Mouse (Mus musculus) hindbrain, embryonic 12.5 days (tissue): ENCODE data around the gene Ogfod3. TPM values are rescaled to one million over a fixed set of nuclear protein-coding genes. Genes with fewer than 3 reads are reported as not detected.

Experiments used
- ATAC-seq: fragments of 200-750 bp; cut with Nextera tagmentation; 2 replicates; pipeline ENCODE4 v1.8.0; 2017; ENCODE audit warnings: moderate TSS enrichment; ENCODE audit not compliant: low FRiP score
- H3K27ac ChIP-seq: fragments of 300-500 bp; sonication (generic); 2 replicates; pipeline ENCODE4 v1.5.1; 2016; ENCODE audit warnings: mild to moderate bottlenecking
- H3K27me3 ChIP-seq: fragments of 300-500 bp; sonication (generic); 2 replicates; pipeline ENCODE4 v1.6.1; 2016; ENCODE audit warnings: mild to moderate bottlenecking
- H3K36me3 ChIP-seq: fragments of 300-500 bp; sonication (generic); 2 replicates; pipeline ENCODE4 v1.6.1; 2016; ENCODE audit warnings: mild to moderate bottlenecking
- H3K4me1 ChIP-seq: fragments of 300-500 bp; sonication (generic); 2 replicates; pipeline ENCODE4 v1.6.1; 2016
- H3K4me2 ChIP-seq: fragments of 300-500 bp; sonication (generic); replicated peaks from 2 replicates; pipeline ENCODE4 v1.6.1; 2016; ENCODE audit warnings: mild to moderate bottlenecking
- H3K4me3 ChIP-seq: fragments of 300-500 bp; sonication (generic); 2 replicates; pipeline ENCODE4 v1.5.1; 2016; ENCODE audit warnings: mild to moderate bottlenecking
- H3K9ac ChIP-seq: fragments of 300-500 bp; sonication (generic); 2 replicates; pipeline ENCODE4 v1.6.1; 2016; ENCODE audit warnings: mild to moderate bottlenecking, moderate library complexity
- H3K9me3 ChIP-seq: fragments of 300-500 bp; sonication (generic); replicated peaks from 2 replicates; pipeline ENCODE4 v1.6.1; 2016; ENCODE audit warnings: mild to moderate bottlenecking
- WGBS: fragments of 180-500 bp; shearing (Covaris S2); methylation state at CpG from one replicate; pipeline ENCODE4 v1.1.7; 2016; 5-methylcytosine and 5-hydroxymethylcytosine counted together
- polyA plus RNA-seq: library from polyadenylated mRNA; unstranded; fragments of >200 nt; fragmentation: Nextera tagmentation; extraction: Ambion mirVana; gene quantifications from 2 replicates; pipeline ENCODE4 v1.2.1, GENCODE M21; 2016

Gene Ogfod3
- 17.7 and 19.2 TPM in 2 replicates for polyA plus RNA-seq

GRCm38 (mm10) chr11:121204161-121205006, at the start of gene Ogfod3, which contains the start of gene Hexdc:
Gene Ogfod3 (minus strand): TSS chr11:121204711.
Gene Hexdc (plus strand): TSS chr11:121204433.
- WGBS, result 0% methylated on average over 55 of the region's 70 CpGs
- ATAC-seq, result peak; percentile 96

GRCm38 (mm10) chr11:121250196-121250595, 45.7 kb upstream of the Ogfod3 start:
- Histone ChIP-seq H3K9me3 (no peaks in the 10 kb centered on the region), H3K4me1 (no peaks in the 10 kb centered on the region), H3K27ac (no peak overlapping the region), H3K4me2 (no peak overlapping the region), H3K27me3 (no peaks in the 10 kb centered on the region), H3K36me3 (peaks cover 98% of the 10 kb centered on the region), H3K9ac (no peak overlapping the region), H3K4me3 (no peak overlapping the region)
- WGBS, result 94% methylated on average over 8 of the region's 8 CpGs
- no peak for ATAC-seq

More at GRCm38 (mm10) chr11:121204161-121205006, at the start of gene Ogfod3, which contains the start of gene Hexdc:
- peak within 1 kb of the TSS; percentile 79 for H3K4me2 ChIP-seq
- no peaks in the 10 kb centered on the region for H3K27me3 ChIP-seq
- H3K4me1 ChIP-seq, result peaks cover 12% of the 10 kb centered on the region
- peak within 1 kb of the TSS; percentile 92 for H3K27ac ChIP-seq
- H3K36me3 ChIP-seq, result peaks cover 10% of the 10 kb centered on the region
- no peaks in the 10 kb centered on the region for H3K9me3 ChIP-seq
- peak within 1 kb of the TSS; percentile 82 for H3K4me3 ChIP-seq
- peak within 1 kb of the TSS; percentile 76 for H3K9ac ChIP-seq

GRCm38 (mm10) chr11:121239669-121240068, 35.2 kb upstream of the Ogfod3 start:
- Histone ChIP-seq H3K4me2 (no peak overlapping the region), H3K9ac (no peak overlapping the region), H3K4me3 (no peak overlapping the region), H3K27me3 (no peaks in the 10 kb centered on the region), H3K4me1 (peaks cover 30% of the 10 kb centered on the region), H3K36me3 (peaks cover 37% of the 10 kb centered on the region), H3K27ac (no peak overlapping the region), H3K9me3 (no peaks in the 10 kb centered on the region)
- 96% methylated on average over 2 of the region's 2 CpGs for WGBS
- ATAC-seq, result no peak

GRCm38 (mm10) chr11:121237345-121238128, 33.0 kb upstream of the Ogfod3 start:
- peaks cover 30% of the 10 kb centered on the region for H3K4me1 ChIP-seq
- 6% methylated on average over 28 of the region's 28 CpGs for WGBS
- ATAC-seq, result peak; percentile 72

GRCm38 (mm10) chr11:121236564-121237344, 32.2 kb upstream of the Ogfod3 start, which contains the start of gene Narf:
Gene Narf (plus strand): TSS chr11:121237253.
- ATAC-seq, result peak; percentile 100
- under 1% methylated on average over 50 of the region's 50 CpGs for WGBS
- H3K4me2 ChIP-seq, result peak within 1 kb of the TSS; percentile 52
- no peaks in the 10 kb centered on the region for H3K9me3 ChIP-seq
- H3K4me1 ChIP-seq, result peaks cover 29% of the 10 kb centered on the region
- no peaks in the 10 kb centered on the region for H3K27me3 ChIP-seq
- peak within 1 kb of the TSS; percentile 68 for H3K4me3 ChIP-seq
- peaks cover 10% of the 10 kb centered on the region for H3K36me3 ChIP-seq
- H3K9ac ChIP-seq, result peak within 1 kb of the TSS; percentile 80
- peak within 1 kb of the TSS; percentile 99 for H3K27ac ChIP-seq

More at GRCm38 (mm10) chr11:121237345-121238128, 33.0 kb upstream of the Ogfod3 start:
- Histone ChIP-seq H3K27ac (peak overlapping the region; percentile 99), H3K4me2 (peak overlapping the region; percentile 52), H3K9me3 (no peaks in the 10 kb centered on the region), H3K27me3 (no peaks in the 10 kb centered on the region), H3K9ac (peak overlapping the region; percentile 80), H3K36me3 (peaks cover 18% of the 10 kb centered on the region), H3K4me3 (peak overlapping the region; percentile 68)

GRCm38 (mm10) chr11:121235475-121236238, 31.1 kb upstream of the Ogfod3 start:
- no peaks in the 10 kb centered on the region for H3K27me3 ChIP-seq
- peaks cover 7% of the 10 kb centered on the region for H3K36me3 ChIP-seq
- no peaks in the 10 kb centered on the region for H3K9me3 ChIP-seq
- H3K27ac ChIP-seq, result peak overlapping the region; percentile 99
- peaks cover 25% of the 10 kb centered on the region for H3K4me1 ChIP-seq
- H3K9ac ChIP-seq, result no peak overlapping the region
- H3K4me3 ChIP-seq, result peak overlapping the region; percentile 68; the same call in 1 of the 2 replicates
- ATAC-seq, result no peak
- WGBS, result 34% methylated on average over 9 of the region's 9 CpGs
- H3K4me2 ChIP-seq, result peak overlapping the region; percentile 52

GRCm38 (mm10) chr11:121232706-121233105, 28.2 kb upstream of the Ogfod3 start:
- Histone ChIP-seq H3K27ac (no peak overlapping the region), H3K36me3 (no peaks in the 10 kb centered on the region), H3K4me1 (peaks cover 22% of the 10 kb centered on the region), H3K4me2 (no peak overlapping the region), H3K27me3 (no peaks in the 10 kb centered on the region), H3K4me3 (no peak overlapping the region), H3K9ac (no peak overlapping the region), H3K9me3 (no peaks in the 10 kb centered on the region)
- WGBS, result 45% methylated on average over 4 of the region's 4 CpGs
- ATAC-seq, result no peak

- no peak overlapping the region for H3K4me2 ChIP-seq
- ATAC-seq, result no peak
- H3K36me3 ChIP-seq, result peaks cover 6% of the 10 kb centered on the region
- H3K9ac ChIP-seq, result no peak overlapping the region
- 60% methylated on average over 4 of the region's 4 CpGs for WGBS
- no peak overlapping the region for H3K4me3 ChIP-seq
- no peak overlapping the region for H3K27ac ChIP-seq
- no peaks in the 10 kb centered on the region for H3K9me3 ChIP-seq
- no peaks in the 10 kb centered on the region for H3K27me3 ChIP-seq
- peaks cover 28% of the 10 kb centered on the region for H3K4me1 ChIP-seq
These were observed 27.2 kb upstream of the Ogfod3 start for GRCm38 (mm10) chr11:121231628-121232291.

- Histone ChIP-seq H3K4me1 (peaks cover 27% of the 10 kb centered on the region), H3K4me2 (no peak overlapping the region), H3K4me3 (no peak overlapping the region), H3K27me3 (no peaks in the 10 kb centered on the region), H3K9ac (no peak overlapping the region), H3K36me3 (peaks cover 12% of the 10 kb centered on the region), H3K9me3 (no peaks in the 10 kb centered on the region), H3K27ac (no peak overlapping the region)
- no peak for ATAC-seq
- 84% methylated on average over 4 of the region's 4 CpGs for WGBS
These were observed 26.7 kb upstream of the Ogfod3 start for GRCm38 (mm10) chr11:121231191-121231590.

GRCm38 (mm10) chr11:121229018-121229439, 24.5 kb upstream of the Ogfod3 start, which contains the start of gene Cybc1:
Gene Cybc1 (minus strand): TSS chr11:121229322.
- WGBS, result under 1% methylated on average over 23 of the region's 23 CpGs

More at GRCm38 (mm10) chr11:121229018-121229439, 24.5 kb upstream of the Ogfod3 start, which contains the start of gene Cybc1:
- ATAC-seq, result peak; percentile 86
- peak within 1 kb of the TSS; percentile 61 for H3K9ac ChIP-seq
- no peaks in the 10 kb centered on the region for H3K9me3 ChIP-seq
- peak within 1 kb of the TSS; percentile 66 for H3K4me3 ChIP-seq
- peak within 1 kb of the TSS; percentile 14 for H3K27ac ChIP-seq
- peaks cover 32% of the 10 kb centered on the region for H3K36me3 ChIP-seq
- peaks cover 21% of the 10 kb centered on the region for H3K4me1 ChIP-seq
- no peaks in the 10 kb centered on the region for H3K27me3 ChIP-seq
- H3K4me2 ChIP-seq, result peak within 1 kb of the TSS; percentile 66
